In the genomic region with DNA sequence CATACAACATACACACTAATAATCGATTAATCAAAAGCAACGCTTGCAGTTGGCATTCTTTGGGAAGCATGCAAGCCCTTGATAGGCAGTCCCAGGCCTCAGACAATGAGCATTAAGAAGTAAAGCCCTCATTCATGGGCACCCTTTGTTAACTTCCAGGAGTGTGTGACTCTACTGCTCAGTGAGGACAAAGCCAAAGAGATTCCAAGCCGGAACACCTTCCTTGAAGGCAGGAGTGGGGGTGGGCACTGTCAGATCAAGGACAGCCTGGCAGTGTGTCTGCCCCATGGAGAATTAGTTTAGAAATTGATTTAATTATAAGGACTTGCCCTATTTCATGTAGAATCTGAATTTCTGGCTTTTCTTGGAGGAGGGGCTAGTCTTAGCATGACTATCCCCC, we compare ENCODE assay signal across 18 mouse cellular contexts.
DNase-seq lines count a peak whose midpoint lies in the region; ATAC-seq and TF ChIP-seq lines count a peak whose summit lies in the region.
"Had no signal": no experiment of that assay in that cellular context is flagged by ENCODE, and none has a peak within 500 bp of the region (broad histone marks: within the 10 kb centered on the region; RNA-seq: fewer than 3 reads in every experiment).

No protein-coding gene starts in this region.

- no peak for TF ChIP-seq EP300 in heart, adult 2 months (IDR thresholded peaks at IDR 0.05; ENCODE audit: insufficient read depth, low read depth, low read length)

- H3K4me2 ChIP-seq in limb, embryonic 11.5 days (ENCODE audit: low read depth, severe bottlenecking): no peak overlapping the region
- H3K4me2 ChIP-seq in limb, embryonic 14.5 days (replicated peaks; ENCODE audit: low read depth, low read length, severe bottlenecking): no peak overlapping the region
- H3K4me2 ChIP-seq: forebrain, embryonic 15.5 days; heart, embryonic 12.5 days had no signal

- no peaks in the 10 kb centered on the region for H3K36me3 ChIP-seq in heart, adult 2 months (ENCODE audit: control insufficient read depth, insufficient read depth, low read length)
- H3K36me3 ChIP-seq in limb, embryonic 11.5 days (ENCODE audit: control insufficient read depth, insufficient read depth, low read length): no peaks in the 10 kb centered on the region
- H3K36me3 ChIP-seq in limb, embryonic 10.5 days: no peaks in the 10 kb centered on the region
- H3K36me3 ChIP-seq in embryonic facial prominence, embryonic 10.5 days (replicated peaks): no peaks in the 10 kb centered on the region
- 0 out of 2 replicates have a peak, but pooled peaks cover 9% of the 10 kb centered on the region for H3K36me3 ChIP-seq in limb, embryonic 14.5 days (ENCODE audit: control insufficient read depth, insufficient read depth, low read length)
- H3K36me3 ChIP-seq: forebrain, embryonic 15.5 days; heart, embryonic 12.5 days; hindbrain, embryonic 10.5 days had no signal

- peak; percentile 65 for DNase-seq in heart, adult 11 months
- no peak for DNase-seq in heart, adult 2 months
- DNase-seq in limb, embryonic 11.5 days (ENCODE audit: low spot score): no peak
- no peak for DNase-seq in limb, embryonic 10.5 days (ENCODE audit: low spot score)
- no peak for DNase-seq in embryonic facial prominence, embryonic 10.5 days (ENCODE audit: low spot score)
- DNase-seq in limb, embryonic 14.5 days (ENCODE audit: low spot score): no peak
- DNase-seq in thymus, adult 18-20 months: no peak
- DNase-seq: adrenal gland, postnatal 25 days; cerebellum, adult 18-20 months; cerebellum, adult 9-11 months; cerebellum, postnatal 36 days; gastrocnemius, postnatal 10 days had no signal

- no peak overlapping the region for H3K4me3 ChIP-seq in heart, adult 2 months
- H3K4me3 ChIP-seq in limb, embryonic 11.5 days (ENCODE audit: low read depth, low read length): no peak overlapping the region
- H3K4me3 ChIP-seq in limb, embryonic 10.5 days: no peak overlapping the region
- H3K4me3 ChIP-seq in embryonic facial prominence, embryonic 10.5 days: no peak overlapping the region
- H3K4me3 ChIP-seq in limb, embryonic 14.5 days (replicated peaks; ENCODE audit: low read length): no peak overlapping the region
- H3K4me3 ChIP-seq: erythroblast, embryonic 14.5 days; forebrain, embryonic 15.5 days; heart, embryonic 12.5 days; hindbrain, embryonic 10.5 days had no signal

- H3K27me3 ChIP-seq in heart, adult 2 months (ENCODE audit: control insufficient read depth, insufficient read depth, low read length): no peaks in the 10 kb centered on the region
- no peaks in the 10 kb centered on the region for H3K27me3 ChIP-seq in limb, embryonic 11.5 days (ENCODE audit: control insufficient read depth, insufficient read depth, low read length)
- H3K27me3 ChIP-seq in limb, embryonic 10.5 days (ENCODE audit: low read depth, poor library complexity, severe bottlenecking): peaks cover 21% of the 10 kb centered on the region; the same call in 1 of the 2 replicates
- no peaks in the 10 kb centered on the region for H3K27me3 ChIP-seq in embryonic facial prominence, embryonic 10.5 days (replicated peaks; ENCODE audit: low read depth, poor library complexity, severe bottlenecking)
- no peaks in the 10 kb centered on the region for H3K27me3 ChIP-seq in limb, embryonic 14.5 days (ENCODE audit: control insufficient read depth, insufficient read depth, low read length)
- H3K27me3 ChIP-seq: forebrain, embryonic 15.5 days; heart, embryonic 12.5 days had no signal

- no peaks in the 10 kb centered on the region for H3K79me2 ChIP-seq in heart, adult 2 months (replicated peaks; ENCODE audit: control insufficient read depth, insufficient read depth, low read length)

- TF ChIP-seq POLR2A in heart, adult 2 months (IDR thresholded peaks at IDR 0.05; ENCODE audit: insufficient read depth, low read depth, low read length): no peak
- no peak for TF ChIP-seq POLR2A in limb, embryonic 14.5 days (IDR thresholded peaks at IDR 0.05; ENCODE audit: borderline replicate concordance, extremely low read depth, insufficient read depth, insufficient read length)

- H3K9me3 ChIP-seq in limb, embryonic 11.5 days (ENCODE audit: control insufficient read depth, low read length): no peaks in the 10 kb centered on the region
- H3K9me3 ChIP-seq in limb, embryonic 10.5 days (replicated peaks): no peaks in the 10 kb centered on the region
- H3K9me3 ChIP-seq in embryonic facial prominence, embryonic 10.5 days: no peaks in the 10 kb centered on the region
- no peaks in the 10 kb centered on the region for H3K9me3 ChIP-seq in limb, embryonic 14.5 days (ENCODE audit: control insufficient read depth, low read length)
- H3K9me3 ChIP-seq: forebrain, embryonic 15.5 days; heart, embryonic 12.5 days; hindbrain, embryonic 10.5 days had no signal

- no peak overlapping the region for H3K27ac ChIP-seq in heart, adult 2 months
- peak overlapping the region; percentile 39; the same call in 1 of the 2 replicates for H3K27ac ChIP-seq in limb, embryonic 11.5 days (replicated peaks; ENCODE audit: low read depth, low read length)
- no peak overlapping the region for H3K27ac ChIP-seq in limb, embryonic 10.5 days
- 0 out of 2 replicates have a peak overlapping the region, but pooled peaks have one; percentile 32 for H3K27ac ChIP-seq in embryonic facial prominence, embryonic 10.5 days (replicated peaks)
- 0 out of 2 replicates have a peak overlapping the region, but pooled peaks have one; percentile 19 for H3K27ac ChIP-seq in limb, embryonic 14.5 days (replicated peaks; ENCODE audit: low read depth, low read length)
- H3K27ac ChIP-seq: forebrain, embryonic 15.5 days had no signal

- ATAC-seq in limb, embryonic 11.5 days (ENCODE audit: insufficient number of reproducible peaks, low FRiP score, low TSS enrichment, low read depth): no peak
- ATAC-seq in limb, embryonic 14.5 days (ENCODE audit: low FRiP score, low read depth): no peak
- ATAC-seq: activated CD4-positive, CD25-positive, alpha-beta regulatory T cell, adult 4 months; forebrain, embryonic 15.5 days; inflammation-experienced regulatory T-cells, adult 6 months had no signal

- no peak overlapping the region for H3K9ac ChIP-seq in heart, adult 2 months (ENCODE audit: low read depth, low read length)
- no peak overlapping the region for H3K9ac ChIP-seq in limb, embryonic 11.5 days (ENCODE audit: low read length)
- no peak overlapping the region for H3K9ac ChIP-seq in limb, embryonic 14.5 days (ENCODE audit: low read depth, low read length, severe bottlenecking)
- H3K9ac ChIP-seq: forebrain, embryonic 15.5 days; heart, embryonic 12.5 days had no signal

- no peak for TF ChIP-seq CTCF in heart, adult 2 months (IDR thresholded peaks at IDR 0.05)

- WGBS in heart, adult 2 months: 87% methylated on average over 3 of the region's 3 CpGs
- WGBS in limb, embryonic 11.5 days: 91% methylated on average over 3 of the region's 3 CpGs
- 84% methylated on average over 3 of the region's 3 CpGs for WGBS in limb, embryonic 10.5 days
- WGBS in embryonic facial prominence, embryonic 10.5 days: 57% methylated on average over 3 of the region's 3 CpGs
- 80% methylated on average over 3 of the region's 3 CpGs for WGBS in limb, embryonic 14.5 days

- intact Hi-C loops in heart, adult 2 months (cut with DNase I): no loop called here

- no peaks in the 10 kb centered on the region for H3K4me1 ChIP-seq in heart, adult 2 months (ENCODE audit: control insufficient read depth, insufficient read depth, low read length)
- H3K4me1 ChIP-seq in limb, embryonic 11.5 days (ENCODE audit: control insufficient read depth, insufficient read depth, low read length): peaks cover 26% of the 10 kb centered on the region
- peaks cover 51% of the 10 kb centered on the region for H3K4me1 ChIP-seq in limb, embryonic 10.5 days
- peaks cover 50% of the 10 kb centered on the region for H3K4me1 ChIP-seq in embryonic facial prominence, embryonic 10.5 days
- H3K4me1 ChIP-seq in limb, embryonic 14.5 days (ENCODE audit: control insufficient read depth, insufficient read depth, low read length): peaks cover 23% of the 10 kb centered on the region
- H3K4me1 ChIP-seq: forebrain, embryonic 15.5 days had no signal

Comparison
In these comparisons a context has a peak if more than half of its experiments do, and no peak if none do; other contexts are left out.
1. H3K27ac ChIP-seq: peak in limb, embryonic 11.5 days (single experiment), embryonic facial prominence, embryonic 10.5 days (single experiment) and limb, embryonic 14.5 days (single experiment); none in heart, adult 2 months (single experiment) and limb, embryonic 10.5 days (single experiment).